Mouse (Mus musculus): Measurements from ENCODE around the gene Slc25a53.
"Not testable (repeated sequence)": the region's sequence is repeated elsewhere in the genome, so short reads cannot be mapped to it uniquely, and the experiment has no call there.

Gene Slc25a53

DNA sequence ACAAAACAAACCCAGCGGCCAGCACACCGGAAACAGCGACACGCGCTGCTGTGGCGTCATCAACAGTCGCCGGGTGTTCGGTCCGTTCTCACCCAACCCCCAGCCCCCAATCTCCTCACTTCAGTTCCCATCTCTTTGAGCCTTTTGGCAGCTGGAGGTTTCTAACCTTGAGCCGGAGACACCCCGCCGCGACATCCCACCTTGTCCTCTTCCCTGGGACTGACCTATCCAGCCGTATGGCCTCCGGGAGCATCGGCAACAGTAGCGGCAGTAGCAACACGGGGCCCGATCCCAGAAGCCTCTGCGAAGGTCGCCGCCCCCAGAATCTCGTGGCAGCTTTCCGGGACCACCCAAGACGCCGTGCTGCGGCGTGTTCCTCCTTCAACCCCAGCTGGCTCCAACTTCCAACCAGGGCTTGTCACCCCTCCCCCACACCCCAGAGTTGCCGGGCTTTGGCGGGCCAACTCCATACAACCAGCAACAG, at the start of gene Slc25a53:
Gene Slc25a53 (minus strand): TSS at position 303 of the 484 bp plus-strand sequence.
- DNase-seq (ENCODE audit: low spot score in 2 of 2), result peak; percentile 68 to 78

DNA sequence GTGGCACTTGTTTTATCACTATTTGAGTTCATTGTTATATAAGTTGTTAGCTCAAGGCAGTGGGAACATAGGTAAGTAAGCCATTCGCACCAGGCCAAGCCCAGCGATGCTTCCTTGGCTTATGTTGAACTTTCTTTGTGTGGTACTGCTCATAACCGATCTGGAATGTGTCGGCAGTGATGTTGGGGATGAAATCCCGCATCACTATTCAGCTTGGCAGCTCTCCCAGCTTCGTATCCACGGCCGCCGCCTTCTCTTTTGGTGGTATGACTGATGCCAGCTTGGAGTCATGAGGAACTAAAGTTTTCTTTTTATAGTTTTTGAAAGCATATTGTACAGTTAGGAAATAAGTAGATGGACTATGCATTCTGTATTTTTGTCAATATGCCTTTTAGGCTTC, 25.1 kb upstream of the Slc25a53 start:
- DNase-seq (ENCODE audit: low spot score in 2 of 2), result peak in 1 of 2 experiments; percentile 19

DNA sequence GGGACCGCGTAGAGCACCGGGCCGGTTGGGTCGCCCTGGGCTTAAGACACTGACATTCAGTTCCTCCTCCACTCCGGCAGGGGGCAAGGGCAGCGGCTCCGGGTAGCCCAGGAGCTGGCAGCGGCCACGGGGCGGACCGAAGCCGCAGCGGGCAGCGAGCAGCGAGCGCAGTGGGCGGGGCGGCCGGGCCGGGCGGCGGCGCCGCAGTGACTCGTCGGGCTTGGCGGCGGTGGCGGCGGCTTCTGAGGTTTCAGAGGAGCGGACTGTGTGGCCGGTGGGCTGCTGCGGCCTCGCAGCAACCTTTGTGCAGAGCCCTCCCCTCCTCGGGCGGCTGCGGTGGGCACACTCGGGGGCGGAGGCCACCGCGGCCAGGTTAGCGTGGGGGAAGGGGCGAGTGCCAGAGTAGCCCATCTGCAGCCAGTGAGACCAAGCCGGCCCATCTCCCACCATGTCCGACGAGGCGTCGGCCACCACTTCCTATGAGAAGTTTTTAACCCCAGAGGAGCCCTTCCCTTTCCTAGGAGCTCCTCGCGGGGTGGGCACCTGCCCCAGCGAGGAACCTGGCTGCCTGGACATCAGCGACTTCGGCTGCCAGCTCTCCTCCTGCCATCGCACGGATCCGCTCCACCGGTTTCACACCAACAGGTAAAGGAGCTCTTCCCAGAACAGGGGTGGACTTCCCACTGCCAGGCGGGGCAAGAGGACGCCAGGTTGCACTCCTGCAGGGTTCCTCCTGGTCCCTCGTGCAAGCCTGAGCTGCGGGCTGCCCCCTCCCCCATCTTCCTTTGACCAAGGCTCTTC, 11.5 kb upstream of the Slc25a53 start, which contains the start of gene Fam199x:
Gene Fam199x (plus strand): TSS at position 170 of the 801 bp plus-strand sequence.
- DNase-seq (ENCODE audit: low spot score in 2 of 2), result peak; percentile 28 to 39

DNA sequence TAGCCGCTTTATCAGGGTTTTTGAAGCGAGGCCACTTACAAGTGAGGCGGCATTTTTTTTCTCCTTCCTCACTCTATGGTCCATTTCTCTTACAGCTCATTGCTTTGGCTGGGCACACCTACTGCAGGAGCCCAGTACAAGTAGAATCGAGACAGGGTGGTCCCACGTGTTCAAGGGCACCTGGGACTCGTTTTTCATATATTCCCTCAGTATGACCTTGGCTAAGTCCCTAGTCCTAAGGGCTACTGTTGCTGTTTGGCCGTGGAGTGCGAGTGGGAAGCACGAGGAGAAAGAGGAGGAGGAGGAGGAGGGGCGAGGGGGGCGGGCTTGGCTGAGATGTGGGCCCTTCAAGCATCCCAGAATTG, 10.9 kb upstream of the Slc25a53 start:
- peak in 1 of 2 experiments; percentile 7 for DNase-seq (ENCODE audit: low spot score in 2 of 2)

DNA sequence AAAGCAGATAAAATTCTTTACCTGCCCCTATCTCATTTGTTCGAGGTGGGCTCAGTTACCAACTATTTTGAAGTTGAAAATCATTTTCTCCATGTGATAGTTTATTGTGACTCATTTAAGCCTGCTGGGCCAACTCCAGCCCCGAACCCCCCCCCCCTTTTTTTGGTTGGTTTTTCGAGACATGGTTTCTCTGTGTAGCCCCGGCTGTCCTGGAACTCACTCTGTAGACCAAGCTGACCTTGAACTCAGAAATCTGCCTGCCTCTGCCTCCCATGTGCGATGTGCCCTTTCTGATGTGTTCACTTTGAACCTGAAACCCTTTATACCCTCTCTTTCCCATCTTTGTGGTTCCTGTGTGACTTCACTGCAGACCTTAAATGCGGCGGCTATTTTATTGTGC, 400 bp upstream of the Slc25a53 start:
- no peak for DNase-seq (ENCODE audit: low spot score in 2 of 2)

DNA sequence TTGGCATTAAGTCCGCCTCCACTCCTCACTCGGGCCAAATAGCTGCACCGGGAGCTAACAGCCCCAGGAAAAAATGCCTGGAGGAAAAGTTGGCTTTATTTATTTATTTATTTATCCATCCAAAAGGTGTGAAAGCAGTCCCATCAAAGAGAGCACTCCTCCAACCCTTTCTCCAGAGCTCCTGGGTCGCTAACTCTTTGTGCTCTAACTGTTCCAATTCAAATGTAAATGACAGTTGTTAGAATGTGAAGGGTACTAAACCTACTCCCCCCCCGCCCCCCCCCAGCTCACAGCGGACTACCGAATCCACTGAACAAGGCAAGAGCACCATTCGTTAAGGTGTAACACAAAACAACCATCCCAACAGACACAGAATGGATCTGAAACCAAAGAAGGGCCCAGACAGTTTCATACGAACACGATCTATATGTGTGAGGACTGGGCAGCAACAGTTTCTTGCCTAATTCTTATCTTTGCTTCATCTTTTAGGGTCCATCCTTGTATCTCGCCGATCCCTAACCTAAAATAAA, 567 bp downstream of the Slc25a53 start:
- no peak for DNase-seq (ENCODE audit: low spot score in 2 of 2)

DNA sequence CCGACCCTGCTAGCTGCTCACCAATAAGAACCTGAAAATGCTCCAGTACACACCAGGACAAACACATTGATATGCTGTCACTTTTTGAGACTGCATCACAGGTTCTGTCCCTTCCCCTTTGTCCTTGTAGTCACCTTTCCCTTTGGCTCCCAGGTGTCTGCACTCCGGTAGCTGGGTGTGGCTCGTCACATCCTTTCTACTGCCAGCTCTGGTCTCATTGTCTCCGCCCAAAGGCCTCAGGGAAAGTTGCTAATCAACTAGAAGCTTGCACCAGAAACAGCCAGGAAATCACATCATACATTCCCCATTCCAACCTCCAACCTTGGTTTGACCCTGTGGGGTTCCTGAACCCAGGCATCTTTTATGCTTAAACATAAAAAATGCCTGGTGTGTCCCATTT, 3.8 kb downstream of the Slc25a53 start:
- DNase-seq (ENCODE audit: low spot score in 2 of 2), result no peak

DNA sequence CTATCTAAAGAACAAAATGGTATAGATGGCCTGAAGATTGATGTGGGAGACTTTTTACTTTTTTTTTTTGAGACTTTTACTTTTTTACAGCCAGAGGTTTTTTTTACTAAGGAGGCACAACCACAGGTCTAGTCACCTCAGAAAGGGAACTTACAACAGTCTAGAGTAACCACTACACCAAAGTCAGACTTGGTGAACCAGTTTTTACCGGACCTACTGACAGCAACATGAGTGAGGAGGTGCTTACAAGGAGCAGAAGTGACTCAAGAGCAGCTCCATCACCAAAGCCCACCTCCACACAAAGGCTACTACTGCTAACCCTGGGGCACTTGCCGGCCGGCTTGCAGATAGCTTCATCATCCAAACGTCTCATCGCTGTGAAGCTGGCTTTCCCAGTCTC, 6.4 kb downstream of the Slc25a53 start:
- no peak for DNase-seq (ENCODE audit: low spot score in 2 of 2)

DNA sequence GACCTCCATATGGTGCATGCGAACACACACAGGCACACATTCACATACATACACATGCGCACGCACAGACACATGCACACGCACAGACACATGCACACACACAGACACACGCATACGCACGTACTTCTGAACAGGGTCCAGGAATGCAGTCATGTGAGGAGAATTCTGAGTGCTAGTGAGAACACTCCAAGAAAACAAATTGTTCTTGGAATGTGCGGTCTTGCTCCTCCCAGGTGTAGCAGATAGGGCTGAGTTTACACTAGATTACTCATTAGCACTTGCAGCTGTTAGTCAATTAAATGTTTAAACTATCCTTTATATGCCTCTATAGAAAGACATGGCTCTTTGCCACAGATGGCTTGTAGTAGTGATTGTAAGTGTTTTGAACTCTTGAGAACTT, 7.2 kb downstream of the Slc25a53 start:
- DNase-seq (ENCODE audit: low spot score in 2 of 2), result no peak

DNA sequence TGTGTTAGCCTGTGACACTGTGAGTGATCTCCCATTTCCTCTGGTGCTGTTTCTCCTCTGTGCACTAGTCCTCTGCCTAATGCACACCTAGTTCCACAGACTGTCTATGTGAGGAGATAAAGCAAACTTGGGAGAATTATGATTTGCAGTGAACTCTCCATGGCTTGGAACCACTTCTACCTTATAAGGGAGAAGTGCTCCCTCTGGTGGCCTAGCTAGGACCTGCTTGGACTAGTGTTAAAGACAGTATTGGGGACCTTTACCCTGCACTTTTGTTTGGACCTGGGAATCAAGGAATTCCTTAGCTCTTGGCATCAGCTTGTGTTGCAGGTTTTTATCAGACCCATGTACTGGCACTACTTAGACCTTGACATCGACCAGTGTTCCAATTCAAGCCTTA, 18.8 kb downstream of the Slc25a53 start:
- DNase-seq (ENCODE audit: low spot score in 2 of 2), result peak in 1 of 2 experiments; percentile 71

DNA sequence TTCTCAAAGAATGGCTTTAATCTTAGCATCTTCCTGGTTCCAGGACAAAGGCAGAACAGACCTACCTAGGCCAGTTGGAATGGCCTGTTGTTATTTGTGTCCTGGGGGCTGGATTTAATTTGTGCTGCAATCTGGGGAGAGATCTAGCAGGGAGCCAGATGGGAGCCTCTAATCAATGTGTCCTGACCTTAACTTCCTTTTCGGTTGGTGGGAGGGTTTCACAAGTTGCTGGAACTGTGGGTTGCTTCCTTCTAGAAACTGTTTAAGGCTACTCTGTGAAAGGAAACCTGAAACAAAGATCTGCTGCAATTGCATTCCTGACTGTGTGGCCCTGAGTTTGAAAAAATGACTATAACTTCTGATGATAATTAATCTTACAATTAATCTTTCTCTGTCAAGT, 20.4 kb downstream of the Slc25a53 start:
- no peak for DNase-seq (ENCODE audit: low spot score in 2 of 2)

DNA sequence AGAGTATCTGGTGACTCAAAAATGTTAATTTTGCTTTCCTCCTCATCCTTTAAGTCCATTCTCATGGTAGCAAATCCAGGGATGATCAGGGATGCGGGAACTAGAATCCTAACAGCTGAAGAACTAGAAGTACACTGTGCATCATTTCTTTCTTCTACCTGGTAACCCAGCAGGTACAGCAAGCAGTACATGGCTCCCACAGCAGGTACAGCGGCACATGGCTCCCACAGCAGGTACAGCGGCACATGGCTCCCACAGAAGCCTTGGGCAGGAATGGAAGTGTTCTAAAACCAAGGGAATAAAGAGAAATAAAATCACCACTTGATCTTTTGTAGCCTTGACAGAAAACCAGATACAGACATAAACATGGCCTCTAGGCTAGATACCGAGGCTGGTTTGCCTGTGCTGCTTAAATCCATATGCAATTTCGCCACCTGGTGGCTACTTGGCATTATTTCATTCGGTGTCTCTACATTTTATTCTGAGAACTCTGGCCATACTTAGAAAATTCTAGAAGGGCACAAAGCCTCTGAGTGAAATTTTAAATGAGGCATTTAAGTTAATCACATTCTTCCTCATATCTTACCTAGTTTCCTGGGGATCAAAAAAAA, 22.9 kb downstream of the Slc25a53 start:
- peak in 1 of 2 experiments; percentile 65 for DNase-seq (ENCODE audit: low spot score in 2 of 2)

DNA sequence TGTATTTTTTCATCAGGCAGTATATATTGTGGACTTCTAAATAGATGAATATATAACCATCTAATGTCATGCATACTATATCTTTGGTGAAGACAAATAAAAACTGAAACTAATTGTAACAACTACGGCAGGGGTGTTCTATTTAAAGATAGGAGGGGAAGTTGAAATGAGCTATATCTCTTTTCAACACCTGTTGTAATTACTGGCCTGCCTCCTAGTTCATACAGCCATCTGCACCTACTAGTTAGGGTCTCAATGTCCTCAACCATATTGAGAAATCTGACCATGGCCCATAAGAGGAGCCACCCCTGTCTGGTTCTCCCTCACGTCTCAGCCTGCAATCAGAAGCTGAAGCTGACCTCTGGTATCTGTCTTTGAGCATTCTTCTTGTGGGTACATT, 41.8 kb downstream of the Slc25a53 start:
- no peak for DNase-seq (ENCODE audit: low spot score in 2 of 2)

DNA sequence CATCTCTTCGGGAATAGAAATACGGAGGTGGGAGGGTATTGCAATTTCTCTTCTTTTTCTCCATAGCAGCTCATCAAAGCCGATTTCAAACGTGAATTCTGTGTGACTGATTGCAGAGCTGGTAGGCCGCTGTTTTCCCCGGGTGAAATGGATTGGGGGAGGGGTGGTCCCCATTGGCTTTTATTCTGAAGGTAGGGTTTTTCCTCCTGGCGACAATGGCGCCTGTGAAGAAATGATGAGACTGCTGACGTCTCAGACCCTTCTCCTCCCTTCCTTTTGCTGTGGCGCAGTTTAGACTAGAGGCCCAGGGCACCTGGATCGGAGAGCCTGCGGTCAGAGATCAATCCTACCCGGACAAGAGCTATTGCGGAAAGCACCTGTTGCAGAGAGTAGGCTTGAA, 44.5 kb downstream of the Slc25a53 start:
- DNase-seq (ENCODE audit: low spot score in 2 of 2), result no peak

DNA sequence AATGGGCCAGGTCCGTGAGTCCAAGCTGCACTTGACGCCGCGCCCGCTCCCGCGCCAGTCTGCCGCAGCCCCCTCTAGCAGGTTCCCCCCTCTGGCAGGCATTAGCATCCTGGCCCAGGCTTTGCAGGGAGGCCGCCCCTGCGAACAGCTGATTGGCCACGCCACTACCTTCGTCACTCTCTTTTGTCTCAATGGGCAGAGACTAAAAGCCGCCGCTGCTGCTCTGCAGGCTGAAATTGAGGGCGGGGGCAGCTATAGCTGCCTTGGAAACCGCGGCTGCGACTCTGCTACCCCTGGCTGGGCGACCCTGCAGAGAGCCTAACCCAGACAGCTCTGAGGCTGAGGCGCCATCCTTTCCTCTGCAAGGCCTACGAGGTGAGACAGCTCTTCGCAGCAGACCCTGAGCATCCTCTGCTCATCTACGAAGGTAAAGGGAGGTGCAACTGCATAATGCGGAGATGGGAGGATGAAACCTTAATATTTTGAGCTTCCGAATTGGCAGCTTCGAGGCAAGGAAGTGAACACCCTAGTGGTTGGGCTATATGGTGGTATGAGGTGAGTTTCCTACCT, 45.0 kb downstream of the Slc25a53 start, which contains the start of gene Zcchc18:
Gene Zcchc18 (plus strand): TSS at position 178 of the 570 bp plus-strand sequence.
- DNase-seq (ENCODE audit: low spot score in 2 of 2), result peak; percentile 69 to 82

DNA sequence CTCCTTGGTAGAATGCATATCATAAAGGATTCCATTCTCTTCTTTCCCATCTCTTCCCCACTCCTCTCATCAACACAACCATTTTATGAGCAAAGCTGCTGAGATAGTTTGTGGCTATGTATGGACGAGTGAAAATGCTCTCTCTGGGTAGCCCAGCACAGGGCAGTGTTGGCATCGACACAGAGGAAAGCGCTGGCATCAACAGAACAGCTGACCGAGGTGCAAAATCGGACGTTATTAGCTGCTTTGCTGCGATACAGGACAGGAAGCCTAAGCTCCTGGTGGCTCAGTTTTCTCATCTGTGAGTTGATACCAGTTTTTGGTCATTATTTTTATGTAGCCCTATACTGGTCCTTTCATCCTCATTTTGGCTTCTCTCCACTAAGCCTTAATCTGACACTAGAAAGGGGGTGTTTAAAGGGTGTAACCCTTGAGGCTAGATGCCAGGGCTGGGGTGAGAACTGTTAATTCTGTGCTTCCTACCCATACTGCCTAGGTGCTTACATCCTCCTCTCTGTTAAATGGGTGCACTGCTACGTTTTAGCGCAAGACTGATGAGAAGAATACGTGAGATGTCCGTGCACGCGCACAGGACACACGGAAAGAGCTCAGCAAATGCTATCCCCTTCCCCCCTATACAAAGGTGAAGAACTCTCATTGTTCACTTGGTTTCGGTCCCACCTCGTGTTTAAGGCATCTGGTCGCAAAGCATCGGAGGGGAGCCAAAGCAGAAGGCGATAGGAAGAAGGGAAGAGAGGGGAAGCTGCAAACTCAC, 45.7 kb downstream of the Slc25a53 start:
- no peak for DNase-seq (ENCODE audit: low spot score in 2 of 2)

DNA sequence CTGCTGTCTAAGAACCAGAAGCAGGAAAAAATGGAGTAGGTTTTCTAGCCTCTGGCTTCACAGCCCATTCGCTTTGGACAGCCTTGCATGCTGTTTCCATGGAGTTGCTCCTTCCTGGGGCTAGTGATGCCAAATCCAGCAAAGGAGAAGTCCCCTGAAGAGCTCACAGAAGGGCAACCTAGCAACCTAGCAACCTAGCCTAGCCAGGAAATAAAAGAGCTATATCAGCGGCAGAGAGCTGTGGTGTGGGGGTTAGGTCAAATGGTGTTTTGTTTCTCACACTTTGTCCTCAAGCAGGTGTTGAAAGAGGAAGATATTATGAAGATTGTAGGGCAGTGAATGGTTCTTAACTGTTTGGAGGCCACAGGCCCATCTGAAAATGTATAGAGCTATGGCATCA, 46.8 kb downstream of the Slc25a53 start:
- DNase-seq (ENCODE audit: low spot score in 2 of 2), result no peak

DNA sequence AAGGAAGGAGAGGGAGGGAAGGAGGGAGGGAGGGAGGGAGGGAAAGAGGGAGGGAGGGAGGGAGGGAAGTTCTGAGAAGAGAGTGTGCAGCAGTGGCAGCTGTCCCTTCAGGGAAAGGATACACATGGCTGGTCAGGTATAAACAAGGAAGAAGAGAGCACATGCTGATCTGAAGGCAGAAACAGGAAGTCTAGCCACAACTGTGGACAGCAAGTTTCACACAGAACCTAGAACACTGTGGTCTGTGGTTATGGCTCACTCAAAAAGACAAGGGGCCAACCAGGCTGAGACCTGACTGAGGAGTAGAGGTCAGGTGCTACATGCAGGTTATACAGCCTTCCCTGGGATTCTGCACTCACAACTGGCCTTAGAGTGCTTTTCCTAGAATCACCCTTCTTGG, 52.1 kb downstream of the Slc25a53 start:
- no peak for DNase-seq (ENCODE audit: low spot score in 2 of 2)

DNA sequence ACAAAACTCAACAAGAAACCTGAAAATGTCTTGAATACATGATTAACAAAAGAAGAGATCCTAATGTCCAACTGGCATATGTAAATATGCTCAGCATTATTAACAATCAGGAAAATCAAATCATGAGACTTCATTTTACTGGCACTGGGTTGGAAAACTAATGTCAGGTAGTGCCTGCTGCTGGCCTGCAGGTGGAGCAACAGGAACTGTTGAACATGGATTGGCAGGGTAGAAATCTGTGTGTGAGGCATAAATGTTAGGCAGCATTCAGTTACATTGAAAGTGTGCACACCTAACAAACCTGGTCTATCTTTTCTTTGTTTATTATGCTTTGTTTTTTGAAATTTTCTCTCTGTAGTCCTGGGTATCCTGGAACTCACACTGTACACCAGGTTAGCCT, 59.5 kb downstream of the Slc25a53 start:
- DNase-seq (ENCODE audit: low spot score in 2 of 2), result no peak

DNA sequence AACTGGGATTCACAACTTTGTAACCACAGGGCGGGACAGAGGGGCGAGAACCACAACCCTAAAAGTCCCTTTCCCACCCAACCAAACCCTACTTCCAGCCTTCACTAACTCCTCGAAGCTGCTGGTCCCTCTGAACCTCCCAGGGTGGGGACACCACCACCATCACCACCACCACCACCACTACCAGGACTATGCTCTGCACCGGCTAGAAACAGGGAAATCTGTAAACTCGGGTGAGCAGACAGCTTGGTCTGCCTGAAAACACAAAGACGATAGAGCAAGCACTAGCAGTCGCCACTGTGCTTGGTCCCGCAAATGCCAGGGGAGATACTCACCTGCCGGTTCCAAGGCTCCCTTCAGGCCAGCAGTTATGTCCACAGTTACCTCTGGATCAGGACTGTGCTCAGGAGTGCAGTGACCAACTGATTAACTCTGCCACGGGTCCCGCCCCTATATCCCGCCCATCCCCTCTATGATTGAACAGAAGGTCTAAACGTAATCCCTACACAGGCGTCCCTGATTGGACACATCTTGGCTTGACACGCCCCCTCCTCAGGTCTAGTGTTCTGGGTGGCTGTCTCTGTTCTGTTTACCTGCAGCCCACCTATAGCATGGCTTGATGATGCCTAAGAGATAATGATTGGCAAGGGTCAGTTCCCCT, 61.5 kb downstream of the Slc25a53 start, which contains the start of the genes Tmsb15l and Tmsb15b1:
Gene Tmsb15l (minus strand): TSS at position 446 of the 661 bp plus-strand sequence.
Gene Tmsb15b1 (minus strand): TSS at position 451 of the 661 bp plus-strand sequence.
- DNase-seq (ENCODE audit: low spot score in 2 of 2), result peak in 1 of 2 experiments; percentile 80

DNA sequence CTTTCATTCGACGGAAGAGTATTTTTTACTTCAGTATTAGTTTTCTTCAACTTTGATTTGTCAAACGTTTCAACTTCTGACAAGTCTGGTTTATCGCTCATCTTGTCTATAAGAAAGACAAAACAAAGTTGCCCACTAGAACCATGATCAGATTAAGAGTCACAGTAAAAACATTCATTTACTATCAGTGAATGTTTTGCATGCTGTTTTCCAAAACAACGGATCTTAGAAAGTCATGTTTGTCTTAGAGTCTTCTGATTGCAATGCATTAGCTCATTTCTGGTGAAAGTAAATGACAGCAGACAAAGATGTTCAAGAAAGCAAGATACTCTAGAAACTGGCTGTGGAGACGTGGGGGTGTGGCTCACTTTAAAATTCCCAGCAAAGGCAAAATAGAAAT, 62.7 kb downstream of the Slc25a53 start, which contains the start of gene Tmsb15b2:
Gene Tmsb15b2 (minus strand): TSS at position 101 of the 400 bp plus-strand sequence.
- DNase-seq (ENCODE audit: low spot score in 2 of 2), result not testable (repeated sequence)
